Mouse (Mus musculus) myocyte (in vitro differentiated cells): Measurements from ENCODE around the gene Sdc3.

Experiments
- CEBPB ChIP-seq: IDR thresholded peaks from 2 replicates; pipeline ENCODE4 v1.6.1; 2011; ENCODE audit warnings: mild to moderate bottlenecking, moderate library complexity; ENCODE audit not compliant: poor library complexity, insufficient read depth, severe bottlenecking
- E2F4 ChIP-seq: IDR thresholded peaks from one replicate; pipeline ENCODE4 v1.6.1; 2011; ENCODE audit warnings: mild to moderate bottlenecking, control low read depth, moderate library complexity; ENCODE audit not compliant: insufficient read depth
- MYOD1 ChIP-seq, 3 experiments: IDR thresholded peaks; one replicate each; pipeline ENCODE4 v1.6.1; 2011; ENCODE audit warnings: control low read depth in 2 of 3, low read depth in 2 of 3, mild to moderate bottlenecking in 2 of 3, moderate library complexity in 1 of 3; ENCODE audit not compliant: insufficient read length in 2 of 3, control insufficient read depth in 1 of 3
- MYOG ChIP-seq, 3 experiments: IDR thresholded peaks; one replicate each; pipeline ENCODE4 v1.6.1; 2011; ENCODE audit warnings: control low read depth in 2 of 3, low read depth in 2 of 3, mild to moderate bottlenecking in 2 of 3; ENCODE audit not compliant: insufficient read length in 2 of 3, control insufficient read depth in 1 of 3, insufficient read depth in 1 of 3
- POLR2A ChIP-seq: IDR thresholded peaks from one replicate; pipeline ENCODE4 v1.6.1; 2011; ENCODE audit warnings: low read depth, mild to moderate bottlenecking, control low read depth, moderate library complexity; ENCODE audit not compliant: insufficient read length
- SRF ChIP-seq: IDR thresholded peaks from one replicate; pipeline ENCODE4 v1.6.1; 2011; ENCODE audit warnings: low read depth; ENCODE audit not compliant: control insufficient read depth, insufficient read length
- TCF12 ChIP-seq: IDR thresholded peaks from one replicate; pipeline ENCODE4 v1.6.1; 2011; ENCODE audit warnings: mild to moderate bottlenecking, control low read depth; ENCODE audit not compliant: poor library complexity, insufficient read depth, severe bottlenecking
- USF1 ChIP-seq: IDR thresholded peaks from one replicate; pipeline ENCODE4 v1.6.1; 2011; ENCODE audit warnings: low read depth, mild to moderate bottlenecking, control low read depth, moderate library complexity

DNA sequence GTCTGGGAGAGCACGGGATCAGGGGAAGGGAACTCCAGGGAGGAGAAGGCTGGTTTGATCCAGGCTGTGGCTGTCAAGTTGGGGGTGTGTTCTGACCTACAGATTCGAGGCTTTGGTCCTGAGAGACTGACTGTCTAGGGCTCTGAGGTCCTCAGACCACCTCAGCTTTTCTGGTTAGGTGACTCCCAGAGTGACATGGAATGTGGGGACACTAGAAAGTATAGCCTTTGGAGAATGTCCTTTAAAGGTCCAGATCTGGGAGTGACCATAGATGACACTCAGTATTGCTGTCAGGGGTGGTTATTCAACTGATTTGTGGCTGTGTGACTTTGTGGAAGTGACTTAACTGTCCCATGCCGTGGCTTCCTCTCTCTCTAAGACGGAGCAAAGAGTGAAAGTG, 2.4 kb downstream of the Sdc3 start:
- no peak for TF ChIP-seq TCF12
- TF ChIP-seq MYOD1 (IDR thresholded peaks at IDR 0.05; ENCODE audit: control insufficient read depth in 1 of 3, insufficient read length in 2 of 3, low read depth in 2 of 3), result no peak
- no peak for TF ChIP-seq POLR2A
- no peak for TF ChIP-seq USF1
- no peak for TF ChIP-seq MYOG (IDR thresholded peaks at IDR 0.05; ENCODE audit: control insufficient read depth in 1 of 3, insufficient read depth in 1 of 3, insufficient read length in 2 of 3, low read depth in 2 of 3)
- TF ChIP-seq E2F4, result no peak
- TF ChIP-seq CEBPB, result no peak
- no peak for TF ChIP-seq SRF
